Mouse (Mus musculus) liver, postnatal 0 days (tissue): ENCODE results near the gene Ssh2. TPM values are rescaled to one million over a fixed set of nuclear protein-coding genes. Genes with fewer than 3 reads are reported as not detected.

Experiments
- ATAC-seq: fragments of 200-750 bp; cut with Nextera tagmentation; 2 replicates; pipeline ENCODE4 v1.8.0; 2017; ENCODE audit warnings: mild to moderate bottlenecking, moderate library complexity
- DNase-seq: peaks from one replicate; pipeline ENCODE4 v3.0.0-alpha.2; 2016
- H3K27ac ChIP-seq: fragments of 300-500 bp; sonication (generic); 2 replicates; pipeline ENCODE4 v1.5.1; 2014; ENCODE audit warnings: antibody characterized with exemption, moderate library complexity, mild to moderate bottlenecking, low read depth
- H3K27me3 ChIP-seq: fragments of 300-500 bp; sonication (generic); 2 replicates; pipeline ENCODE4 v1.6.1; 2014; ENCODE audit warnings: low read length, control low read depth, mixed read lengths; ENCODE audit not compliant: insufficient read depth
- H3K36me3 ChIP-seq: fragments of 300-500 bp; sonication (generic); replicated peaks from 2 replicates; pipeline ENCODE4 v1.6.1; 2014; ENCODE audit warnings: mild to moderate bottlenecking, control low read depth, low read length, moderate library complexity, mixed read lengths; ENCODE audit not compliant: insufficient read depth
- H3K4me1 ChIP-seq: fragments of 300-500 bp; sonication (generic); 2 replicates; pipeline ENCODE4 v1.6.1; 2014; ENCODE audit warnings: antibody characterized with exemption, mild to moderate bottlenecking, control low read depth; ENCODE audit not compliant: insufficient read depth
- H3K4me2 ChIP-seq: fragments of 300-500 bp; sonication (generic); 2 replicates; pipeline ENCODE4 v1.6.1; 2014; ENCODE audit warnings: low read depth, mild to moderate bottlenecking, low read length, moderate library complexity, mixed read lengths
- H3K4me3 ChIP-seq: fragments of 300-500 bp; sonication (generic); 2 replicates; pipeline ENCODE4 v1.5.1; 2014; ENCODE audit warnings: low read depth, low read length
- H3K9ac ChIP-seq: fragments of 300-500 bp; sonication (generic); replicated peaks from 2 replicates; pipeline ENCODE4 v1.6.1; 2014; ENCODE audit warnings: mild to moderate bottlenecking, moderate library complexity
- H3K9me3 ChIP-seq: fragments of 300-500 bp; sonication (generic); 2 replicates; pipeline ENCODE4 v1.6.1; 2016; ENCODE audit warnings: mild to moderate bottlenecking, control low read depth, low read length, mixed read lengths
- CTCF ChIP-seq: sonication (generic); IDR thresholded peaks from 2 replicates; pipeline ENCODE4 v1.5.1; 2016; ENCODE audit warnings: antibody characterized with exemption, low read depth
- EP300 ChIP-seq: IDR thresholded peaks from 2 replicates; pipeline ENCODE4 v1.6.1; 2016; ENCODE audit warnings: antibody characterized with exemption, low read depth, mild to moderate bottlenecking
- WGBS: fragments of 180-500 bp; shearing (Covaris S2); extraction: QIAGEN DNeasy Blood & Tissue Kit; methylation state at CpG from one replicate; pipeline ENCODE4 v1.1.7; 2014; ENCODE audit not compliant: insufficient replicate concordance; 5-methylcytosine and 5-hydroxymethylcytosine counted together
- polyA plus RNA-seq: library from polyadenylated mRNA; unstranded; fragments of >200 nt; fragmentation: Nextera tagmentation; extraction: Ambion mirVana; gene quantifications from 2 replicates; pipeline ENCODE4 v1.2.1, GENCODE M21; 2015

The Ssh2 gene
- polyA plus RNA-seq, 1 experiment from 2014 or later = 4.4 TPM

DNA sequence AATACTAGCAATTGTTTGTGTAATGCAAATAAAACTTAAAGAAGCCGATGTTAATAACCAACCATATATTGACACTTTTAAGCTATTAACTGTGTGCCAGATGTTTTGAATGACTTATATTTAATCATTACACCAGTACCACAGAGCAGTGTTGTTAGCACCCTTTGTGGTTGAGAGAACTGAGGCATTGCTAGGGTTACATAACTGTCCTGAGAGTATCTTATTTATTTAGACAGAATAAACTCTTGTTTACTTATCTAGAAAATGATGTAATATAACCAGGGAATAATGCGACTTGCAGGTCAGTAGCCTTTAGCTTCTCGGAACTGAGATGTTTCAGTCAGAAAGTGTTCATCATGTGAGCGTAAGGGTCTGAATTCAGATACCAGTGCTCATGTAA lies 201.9 kb downstream of the Ssh2 start:
- Histone ChIP-seq H3K4me3 (no peak overlapping the region), H3K27me3 (no peaks in the 10 kb centered on the region), H3K27ac (no peak overlapping the region), H3K4me2 (no peak overlapping the region), H3K4me1 (0 out of 2 replicates have a peak, but pooled peaks cover 5% of the 10 kb centered on the region), H3K9me3 (no peaks in the 10 kb centered on the region), H3K36me3 (peaks cover 13% of the 10 kb centered on the region), H3K9ac (no peak overlapping the region)
- 72% methylated on average over 4 of the region's 4 CpGs for WGBS
- ATAC-seq (peak; percentile 61), DNase-seq (no peak)
- no peak for TF ChIP-seq EP300
- TF ChIP-seq CTCF = no peak

DNA sequence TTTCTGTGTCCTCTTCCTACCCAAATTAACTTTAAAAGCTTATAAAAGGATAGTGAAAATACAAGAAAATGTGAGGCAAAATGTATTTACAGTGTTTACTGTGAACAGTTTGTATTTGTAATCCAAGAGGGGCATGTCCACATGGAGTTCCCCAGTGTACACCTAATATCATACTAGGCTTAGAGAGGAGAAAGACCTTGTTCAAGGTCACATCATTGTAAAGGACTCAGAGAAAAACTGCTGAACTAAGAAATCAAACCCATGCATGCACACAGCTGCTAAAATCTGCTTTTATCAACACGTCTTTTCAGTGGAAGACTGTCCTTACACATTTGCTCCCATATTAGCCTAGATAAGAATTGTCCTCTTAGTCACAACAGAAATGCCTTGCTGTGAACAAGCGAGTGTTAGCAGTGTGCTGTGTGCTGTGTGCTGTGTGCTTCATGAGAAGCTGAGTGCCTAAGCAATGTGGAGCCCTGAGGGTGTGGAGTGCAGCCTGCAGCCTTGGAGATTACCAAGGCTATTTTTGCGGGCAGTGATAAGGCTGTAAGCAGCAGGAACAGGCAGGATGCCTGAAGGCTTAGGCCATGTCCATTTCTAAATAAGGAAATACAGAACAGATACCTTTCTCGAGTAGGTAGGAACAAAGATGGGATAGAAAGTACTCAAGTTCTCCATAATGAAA lies 207.2 kb downstream of the Ssh2 start:
- Histone ChIP-seq H3K9ac (no peak overlapping the region), H3K4me3 (no peak overlapping the region), H3K9me3 (no peaks in the 10 kb centered on the region), H3K4me2 (no peak overlapping the region), H3K27me3 (no peaks in the 10 kb centered on the region), H3K36me3 (peaks cover 23% of the 10 kb centered on the region), H3K27ac (0 out of 2 replicates have a peak overlapping the region, but pooled peaks have one; percentile 9), H3K4me1 (no peaks in the 10 kb centered on the region)
- DNase-seq (peak; percentile 23), ATAC-seq (peak; percentile 96)
- TF ChIP-seq CTCF = no peak
- peak; percentile 40; the same call in 1 of the 2 replicates for TF ChIP-seq EP300
- WGBS = 39% methylated on average over 4 of the region's 4 CpGs

DNA sequence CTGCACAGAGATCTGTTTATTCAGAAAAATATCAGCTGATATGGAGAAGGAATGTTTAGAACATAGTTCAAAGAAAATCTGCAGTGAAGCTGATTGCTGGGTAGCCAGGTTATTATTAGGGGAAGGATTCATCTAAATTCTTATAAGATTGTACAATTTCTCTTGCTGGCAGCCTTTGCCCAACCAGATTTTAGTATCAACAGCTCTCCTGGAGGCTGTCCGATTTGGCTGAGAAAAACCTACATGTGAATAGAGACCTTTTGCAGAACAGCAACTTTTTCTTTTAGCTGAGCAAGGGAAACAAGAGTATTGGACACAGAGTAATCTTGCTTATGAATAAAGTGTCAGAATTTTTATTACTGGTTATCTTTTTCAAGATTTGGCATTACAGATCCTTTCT lies 212.4 kb downstream of the Ssh2 start:
- Histone ChIP-seq H3K4me1 (no peaks in the 10 kb centered on the region), H3K27ac (no peak overlapping the region), H3K36me3 (peaks cover 30% of the 10 kb centered on the region), H3K4me3 (no peak overlapping the region), H3K27me3 (no peaks in the 10 kb centered on the region), H3K4me2 (no peak overlapping the region), H3K9me3 (no peaks in the 10 kb centered on the region), H3K9ac (no peak overlapping the region)
- no peak for ATAC-seq
- no peak for TF ChIP-seq CTCF
- TF ChIP-seq EP300 = no peak
- WGBS = 73% methylated on average over 1 of the region's 1 CpGs
- DNase-seq = no peak

DNA sequence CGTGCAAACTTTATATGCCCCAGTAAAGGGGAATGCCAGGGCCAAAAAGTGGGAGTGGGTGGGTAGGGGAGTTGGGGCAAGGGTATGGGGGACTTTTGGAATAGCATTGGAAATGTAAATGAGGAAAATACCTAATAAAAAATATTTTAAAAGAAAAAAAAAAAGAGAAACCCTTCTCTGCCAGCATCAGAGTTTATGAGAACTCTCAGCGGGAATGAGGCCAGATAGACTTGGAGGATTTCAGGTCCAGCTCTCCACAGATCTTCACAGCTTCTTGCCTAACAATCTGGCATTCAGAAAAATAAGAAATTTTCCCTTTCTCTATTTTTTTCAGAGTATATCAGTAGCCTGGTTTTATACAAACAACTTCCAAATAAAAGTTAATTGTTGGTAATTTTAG lies 220.9 kb downstream of the Ssh2 start:
- H3K4me2 ChIP-seq = no peak overlapping the region
- H3K9me3 ChIP-seq = no peaks in the 10 kb centered on the region
- 78% methylated on average over 2 of the region's 2 CpGs for WGBS
- H3K9ac ChIP-seq = no peak overlapping the region
- H3K27ac ChIP-seq = no peak overlapping the region
- no peak for TF ChIP-seq EP300
- TF ChIP-seq CTCF = no peak
- no peaks in the 10 kb centered on the region for H3K27me3 ChIP-seq
- DNase-seq (no peak), ATAC-seq (no peak)
- H3K4me3 ChIP-seq = no peak overlapping the region
- H3K4me1 ChIP-seq = no peaks in the 10 kb centered on the region; the same call in 1 of the 2 replicates
- H3K36me3 ChIP-seq = peaks cover 21% of the 10 kb centered on the region

DNA sequence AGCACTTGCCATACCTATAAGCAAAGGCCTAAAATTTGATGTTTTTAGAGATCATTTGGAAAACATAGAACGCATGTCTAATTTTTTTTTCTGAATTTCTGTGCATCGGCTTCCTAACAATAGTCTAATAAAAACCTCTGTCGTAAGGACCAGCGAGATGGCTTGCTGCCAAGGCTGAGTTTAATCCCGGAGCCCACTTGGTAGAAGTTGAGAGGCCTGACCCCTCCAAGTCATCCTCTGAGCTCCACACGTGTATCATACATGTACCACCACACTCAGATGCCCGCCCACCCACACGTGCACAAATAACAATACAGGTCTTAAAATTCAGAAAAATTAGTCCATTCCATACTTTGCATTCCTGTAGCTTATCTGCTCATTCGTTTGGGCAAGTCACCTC lies 224.0 kb downstream of the Ssh2 start:
- Histone ChIP-seq H3K36me3 (peaks cover 18% of the 10 kb centered on the region), H3K27ac (no peak overlapping the region), H3K9ac (no peak overlapping the region), H3K27me3 (no peaks in the 10 kb centered on the region), H3K4me3 (no peak overlapping the region), H3K4me2 (no peak overlapping the region), H3K4me1 (peaks cover 21% of the 10 kb centered on the region), H3K9me3 (no peaks in the 10 kb centered on the region)
- no peak for ATAC-seq
- TF ChIP-seq EP300 (no peak), CTCF (no peak)
- WGBS = 84% methylated on average over 9 of the region's 9 CpGs
- DNase-seq = no peak

DNA sequence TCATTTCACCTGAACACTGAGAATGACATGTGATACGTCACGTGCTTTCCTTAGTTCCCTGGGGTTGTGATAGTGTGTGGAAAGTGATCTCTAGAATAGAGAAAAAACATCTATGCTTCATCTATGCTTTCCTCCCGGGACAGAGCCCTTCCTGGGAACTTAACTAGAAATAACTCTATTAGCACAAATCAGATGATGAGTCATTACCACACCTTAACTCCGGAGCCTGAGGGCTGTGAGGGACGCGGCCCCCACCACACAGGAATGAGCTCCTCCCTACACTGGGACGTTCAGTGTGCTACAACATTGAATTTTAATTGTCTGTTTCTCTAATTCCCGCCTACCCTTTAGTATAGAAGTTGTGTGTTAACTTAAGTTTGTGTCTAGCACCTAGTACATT lies 224.9 kb downstream of the Ssh2 start:
- DNase-seq (no peak), ATAC-seq (no peak)
- Histone ChIP-seq H3K4me2 (no peak overlapping the region), H3K36me3 (peaks cover 18% of the 10 kb centered on the region), H3K4me1 (peaks cover 29% of the 10 kb centered on the region), H3K9ac (no peak overlapping the region), H3K9me3 (no peaks in the 10 kb centered on the region), H3K27me3 (no peaks in the 10 kb centered on the region), H3K4me3 (no peak overlapping the region), H3K27ac (no peak overlapping the region)
- 73% methylated on average over 8 of the region's 8 CpGs for WGBS
- no peak for TF ChIP-seq CTCF
- TF ChIP-seq EP300 = no peak
